Mouse (Mus musculus) cerebral cortex, adult 2 months (tissue): ENCODE measurements around the gene Tmc7.

Experiments used
- WGBS: fragments of 180-500 bp; shearing (Covaris S2); methylation state at CpG from one replicate; pipeline ENCODE4 v1.1.7; 2018; 5-methylcytosine and 5-hydroxymethylcytosine counted together

Tmc7 gene

GRCm38 (mm10) chr7:118502333-118502732 lies 82.2 kb downstream of the Tmc7 start:
- 44% methylated on average over 8 of the region's 8 CpGs for WGBS

- whole genome bisulfite sequencing, result 48% methylated on average over 7 of the region's 7 CpGs
Observed at GRCm38 (mm10) chr7:118499784-118500435, 84.6 kb downstream of the Tmc7 start.

GRCm38 (mm10) chr7:118498984-118499783 lies 85.4 kb downstream of the Tmc7 start:
- WGBS, result 87% methylated on average over 12 of the region's 12 CpGs

- 87% methylated on average over 4 of the region's 4 CpGs for WGBS
Observed at GRCm38 (mm10) chr7:118494892-118495579, 89.5 kb downstream of the Tmc7 start.

- WGBS, result 95% methylated on average over 9 of the region's 9 CpGs
Observed at GRCm38 (mm10) chr7:118493892-118494291, 90.6 kb downstream of the Tmc7 start.

GRCm38 (mm10) chr7:118491431-118492147 lies 92.9 kb downstream of the Tmc7 start, which contains the start of gene Itpripl2:
Gene Itpripl2, minus strand, starts transcription at chr7:118491975.
- 2% methylated on average over 55 of the region's 55 CpGs for WGBS

- 6% methylated on average over 67 of the region's 67 CpGs for WGBS
Observed at GRCm38 (mm10) chr7:118490666-118491430, 93.7 kb downstream of the Tmc7 start.

GRCm38 (mm10) chr7:118489706-118490665 lies 94.5 kb downstream of the Tmc7 start:
- 38% methylated on average over 57 of the region's 57 CpGs for WGBS

GRCm38 (mm10) chr7:118488060-118488664 lies 96.4 kb downstream of the Tmc7 start:
- WGBS, result 45% methylated on average over 8 of the region's 8 CpGs

- WGBS, result 70% methylated on average over 5 of the region's 5 CpGs
Observed at GRCm38 (mm10) chr7:118486917-118487316, 97.6 kb downstream of the Tmc7 start.
